Mouse (Mus musculus) cerebellum, postnatal 25 days (tissue): ENCODE data around the gene Olfr1378.

Experiments
- DNase-seq, 2 experiments: peaks; one replicate each; pipeline ENCODE4 v3.0.0; 2021; ENCODE audit warnings: mixed read lengths in 2 of 2

Olfr1378 gene

GRCm38 (mm10) chr11:50966230-50966629 lies at the start of gene Olfr1378:
Olfr1378 (plus strand) TSS chr11:50966530.
- DNase-seq: no peak

DNA sequence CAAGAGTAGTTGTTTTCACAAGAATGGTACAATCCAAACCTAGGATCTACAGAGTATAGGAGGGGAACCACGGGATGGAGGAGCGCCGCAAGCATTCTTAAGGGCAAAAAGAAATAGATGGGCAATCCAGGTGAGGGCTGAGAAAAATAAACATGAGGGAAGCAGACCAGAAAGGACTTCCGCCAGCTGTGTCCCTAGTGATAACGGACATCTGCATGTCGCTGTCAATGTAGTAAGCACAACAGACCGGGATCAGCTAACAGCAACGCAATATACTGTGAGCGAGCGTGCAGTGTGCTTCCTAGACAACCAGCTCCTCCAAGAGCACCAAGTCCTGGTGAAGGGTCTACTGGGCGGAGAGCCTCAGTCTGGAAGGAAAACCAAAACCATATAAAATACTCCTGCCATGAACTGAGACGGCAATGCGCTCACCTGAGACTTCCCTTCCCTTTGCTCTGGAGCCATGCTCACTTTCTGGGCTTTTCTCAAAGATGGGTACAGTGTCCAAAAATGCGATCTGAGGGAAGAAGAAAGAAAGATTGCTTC lies 35.8 kb upstream of the Olfr1378 start:
- DNase-seq: peak in 1 of 2 experiments; percentile 12

DNA sequence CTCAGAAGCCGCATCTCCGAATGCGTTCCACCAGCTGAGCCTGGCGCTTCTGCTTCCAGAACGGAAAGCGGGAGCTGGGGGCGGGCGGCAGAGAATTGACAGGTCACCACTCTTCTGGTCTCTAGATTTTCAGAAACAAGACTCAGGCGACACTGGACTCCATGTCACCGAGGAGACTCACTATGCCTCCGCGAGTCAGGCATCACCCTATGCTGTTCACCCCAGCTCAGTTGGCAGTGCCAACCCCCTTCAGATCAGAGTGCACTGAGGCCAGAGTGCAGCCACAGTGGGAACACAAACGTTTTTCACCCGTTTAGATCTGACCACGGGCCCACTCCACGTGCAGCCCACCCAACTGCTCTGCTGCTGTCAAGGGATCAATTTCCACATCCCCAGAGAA lies 35.3 kb upstream of the Olfr1378 start:
- DNase-seq: no peak

- DNase-seq: peak; percentile 86 to 93
Measured at GRCm38 (mm10) chr11:50931451-50931866, 34.9 kb upstream of the Olfr1378 start, which contains the start of gene Zfp354b. Zfp354b (minus strand) TSS chr11:50931633.

DNA sequence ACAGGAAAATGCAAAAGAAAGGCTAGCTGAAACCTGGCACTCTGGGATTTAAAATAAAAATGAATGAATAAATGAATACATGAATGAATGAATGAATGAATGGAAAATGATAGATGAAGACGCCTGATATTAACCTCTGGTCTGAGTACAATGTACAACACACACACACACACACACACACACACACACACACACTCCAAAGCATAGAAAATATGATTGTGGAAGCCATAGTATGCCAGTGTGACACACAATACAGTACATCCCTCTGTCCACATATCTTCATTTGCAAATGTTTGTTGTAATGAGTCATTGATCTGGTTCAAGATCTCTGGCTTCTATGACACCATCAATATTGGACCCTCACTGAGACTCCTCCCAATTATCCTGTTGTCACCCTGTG lies 34.3 kb upstream of the Olfr1378 start:
- no peak for DNase-seq

GRCm38 (mm10) chr11:50938435-50938834 lies 27.9 kb upstream of the Olfr1378 start:
- no peak for DNase-seq

GRCm38 (mm10) chr11:50939621-50940366 lies 26.5 kb upstream of the Olfr1378 start:
- DNase-seq: peak; percentile 26 to 56

DNA sequence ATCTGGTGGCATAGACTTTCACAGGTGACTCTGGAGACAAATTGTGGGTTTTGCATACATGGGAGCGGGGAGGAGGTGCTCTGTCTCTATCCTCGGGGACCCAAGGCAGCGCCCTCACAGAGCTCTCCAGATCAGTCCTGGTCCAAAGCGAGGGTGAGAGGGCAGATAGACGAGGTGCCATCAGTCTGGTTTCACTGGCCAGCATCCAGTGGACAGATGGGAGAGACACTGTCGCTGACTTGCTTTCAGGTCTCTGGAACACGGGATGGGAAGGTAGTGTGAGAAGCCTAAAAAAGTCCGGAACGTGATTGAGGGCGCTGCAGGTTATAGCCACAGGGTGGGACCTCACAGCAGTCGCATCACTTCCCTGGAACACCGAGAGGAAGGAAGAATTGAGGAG lies 23.9 kb upstream of the Olfr1378 start:
- DNase-seq: peak in 1 of 2 experiments; percentile 53

- DNase-seq: no peak
Measured at GRCm38 (mm10) chr11:50943506-50943905, 22.8 kb upstream of the Olfr1378 start, which contains the start of gene 4933414I15Rik. 4933414I15Rik (minus strand) TSS chr11:50943765.

GRCm38 (mm10) chr11:50952290-50952689 lies 14.0 kb upstream of the Olfr1378 start:
- no peak for DNase-seq

GRCm38 (mm10) chr11:50953665-50954064 lies 12.7 kb upstream of the Olfr1378 start, which contains the start of gene Prop1:
Prop1 (minus strand) TSS chr11:50953765.
- DNase-seq: no peak

- DNase-seq: no peak
Measured at GRCm38 (mm10) chr11:50964886-50965285, 1.4 kb upstream of the Olfr1378 start.

GRCm38 (mm10) chr11:50977216-50977615 lies 10.9 kb downstream of the Olfr1378 start:
- DNase-seq: peak; percentile 8

- no peak for DNase-seq
Measured at GRCm38 (mm10) chr11:50981667-50982066, 15.3 kb downstream of the Olfr1378 start, which contains the start of gene Olfr1377. Olfr1377 (plus strand) TSS chr11:50981967.

- no peak for DNase-seq
Measured at GRCm38 (mm10) chr11:51003296-51003695, 37.0 kb downstream of the Olfr1378 start, which contains the start of gene Olfr51. Olfr51 (plus strand) TSS chr11:51003596.

DNA sequence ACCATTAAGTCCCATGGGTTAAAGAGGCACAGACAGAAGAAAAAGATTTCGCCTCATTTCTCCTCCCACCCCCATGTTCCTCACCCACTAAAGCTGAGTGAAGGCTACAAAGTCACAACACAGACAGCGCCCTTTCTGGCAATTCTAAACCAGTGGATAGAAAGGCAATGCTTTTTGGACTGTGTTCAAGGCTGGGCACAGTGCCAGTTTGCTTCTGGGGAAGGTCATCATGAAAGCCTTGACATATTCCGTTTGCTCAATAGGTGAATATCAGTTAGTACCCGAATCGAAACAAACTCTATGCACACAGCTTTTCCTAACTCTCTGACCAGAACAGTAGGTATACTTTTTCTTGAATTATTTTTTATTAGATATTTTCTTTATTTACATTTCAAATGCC lies 45.5 kb downstream of the Olfr1378 start:
- DNase-seq: peak in 1 of 2 experiments; percentile 24

DNA sequence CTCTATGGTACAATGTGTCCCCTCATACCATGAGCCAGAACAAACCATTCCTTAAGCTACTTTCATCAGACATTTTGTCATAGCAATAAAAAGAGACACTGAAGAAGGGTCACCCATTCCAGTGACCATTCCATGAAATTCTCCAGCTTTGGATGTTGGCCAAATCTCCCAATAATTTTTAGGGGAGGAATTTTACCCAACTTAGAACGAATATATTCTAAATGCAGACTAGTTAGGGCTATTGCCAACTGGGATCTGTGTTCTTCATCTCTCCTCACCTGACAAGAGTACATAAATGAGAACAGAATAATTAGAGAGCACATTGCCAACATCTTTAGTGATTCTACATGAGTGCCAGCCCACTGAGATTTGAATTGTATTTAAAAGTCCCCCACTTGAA lies 47.6 kb downstream of the Olfr1378 start, which contains the start of gene Olfr54:
Olfr54 (plus strand) TSS at position 301 of the 400 bp plus-strand sequence.
- no peak for DNase-seq

DNA sequence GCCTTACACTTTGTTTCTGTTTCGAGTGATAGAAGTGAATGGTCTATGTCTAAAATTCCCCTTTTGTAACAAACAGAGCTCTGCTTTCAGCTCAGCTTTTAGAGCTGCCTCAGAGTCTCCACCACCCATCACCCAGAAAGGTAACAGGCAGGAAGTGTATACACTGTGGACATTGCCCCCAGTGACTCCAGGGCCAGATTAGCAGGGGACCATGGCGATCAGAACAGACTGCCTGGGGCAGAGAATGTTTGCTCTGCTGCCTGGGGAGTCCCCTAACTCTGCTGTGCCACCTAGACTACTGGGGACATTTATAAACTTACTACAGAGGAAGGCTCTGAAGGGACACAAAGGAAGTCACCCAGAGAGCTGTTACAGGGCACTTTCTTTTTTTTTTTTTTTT lies 50.0 kb downstream of the Olfr1378 start:
- DNase-seq: no peak
